Mouse (Mus musculus): ENCODE data around the gene Cmtr1.

Gene Cmtr1

DNA sequence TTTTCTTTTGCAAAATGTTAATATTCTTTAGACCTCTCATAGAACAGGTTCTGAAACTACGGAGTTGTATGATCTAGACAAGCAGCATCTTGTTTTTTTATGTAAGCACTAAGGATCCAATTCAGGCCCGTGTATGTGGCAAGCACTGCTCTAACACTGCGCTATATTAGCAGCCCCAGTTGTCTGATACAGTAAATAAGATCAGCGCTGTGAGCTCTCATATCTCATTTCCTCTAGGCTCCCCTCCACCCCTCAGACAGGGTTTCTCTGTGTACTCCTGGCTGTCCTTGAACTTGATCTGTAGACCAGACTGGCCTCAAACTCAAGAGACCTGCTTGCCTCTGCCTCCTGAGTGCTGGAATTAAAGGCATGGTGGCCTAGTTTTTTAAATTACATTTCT, 8.6 kb downstream of the Cmtr1 start:
- no peak for DNase-seq (ENCODE audit: low spot score)

DNA sequence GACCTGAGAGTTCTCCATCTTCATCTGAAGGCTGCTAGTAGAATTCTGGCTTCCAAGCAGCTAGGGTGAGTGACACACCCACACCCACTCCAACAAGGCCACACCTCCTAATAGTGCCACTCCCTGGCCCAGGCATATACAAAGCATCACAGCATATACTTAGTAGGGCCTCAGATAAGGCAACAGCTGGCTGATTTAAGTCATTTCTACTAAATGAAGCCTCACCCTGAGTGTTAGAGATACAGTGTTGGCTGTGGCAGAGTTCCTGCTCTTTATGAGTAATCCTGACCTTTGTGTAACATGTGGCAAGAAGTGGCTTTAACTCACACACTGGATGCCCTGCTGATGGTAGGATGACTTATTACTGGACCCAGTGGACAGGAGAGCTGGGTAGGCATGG, 9.5 kb downstream of the Cmtr1 start:
- DNase-seq (ENCODE audit: low spot score): no peak

DNA sequence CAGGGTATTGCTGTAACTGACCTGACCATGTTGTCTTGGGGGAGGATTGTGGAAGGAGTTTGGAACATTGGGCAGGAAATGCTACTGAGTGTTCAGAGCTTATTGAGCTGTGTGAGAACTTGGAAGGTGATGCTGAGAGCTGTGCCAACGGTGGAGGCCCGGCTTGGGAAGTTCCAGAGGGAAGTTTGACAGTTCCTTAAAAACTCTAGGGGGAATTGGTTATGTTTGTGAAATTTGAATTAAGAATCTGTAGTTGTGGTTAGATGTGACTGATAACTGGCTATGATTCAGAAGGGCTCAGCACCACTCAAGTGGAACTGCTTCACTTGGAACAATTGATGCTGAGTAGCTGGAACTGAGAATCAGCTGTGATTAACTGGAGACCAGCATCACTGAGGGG, 10.6 kb downstream of the Cmtr1 start:
- no peak for DNase-seq (ENCODE audit: low spot score)

DNA sequence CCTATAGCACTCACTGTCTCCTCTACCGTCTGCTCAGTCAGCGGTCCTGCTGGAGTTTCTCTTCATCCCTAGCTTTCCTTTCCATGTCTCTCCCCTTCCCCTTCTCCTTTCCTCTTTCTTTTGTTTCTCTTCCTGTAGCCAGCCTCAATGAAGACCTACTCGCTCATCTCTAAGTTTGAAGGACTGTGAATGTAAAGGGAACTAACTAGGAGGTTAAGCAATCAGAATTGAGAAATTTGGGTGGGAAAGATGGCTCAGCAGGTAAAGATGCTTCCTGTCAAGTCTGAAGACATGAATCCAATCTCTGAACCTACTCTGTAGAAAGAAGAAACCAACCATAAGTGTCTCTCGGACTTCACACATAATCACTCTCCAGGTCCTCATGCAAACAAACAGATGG, 12.9 kb downstream of the Cmtr1 start:
- no peak for DNase-seq (ENCODE audit: low spot score)

DNA sequence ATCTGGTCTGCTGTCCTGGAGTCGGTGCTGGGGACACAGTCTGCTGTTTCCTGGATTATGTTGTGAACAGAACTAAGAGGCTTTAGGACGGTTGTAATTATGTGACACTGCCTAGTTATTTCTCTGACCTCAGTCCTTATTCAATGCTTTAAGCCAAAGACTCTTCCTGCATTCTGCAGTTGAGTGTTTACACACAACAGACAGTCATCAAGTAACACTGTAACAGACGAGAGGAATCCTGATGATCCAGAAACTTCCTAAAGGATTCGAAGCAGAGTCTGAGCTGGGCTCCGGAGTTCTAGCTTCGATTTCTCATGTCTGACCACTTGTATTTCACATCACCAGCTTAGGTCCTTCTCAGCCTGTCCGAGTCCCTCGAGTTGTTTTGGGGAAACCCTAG, 18.1 kb downstream of the Cmtr1 start:
- no peak for DNase-seq (ENCODE audit: low spot score)

DNA sequence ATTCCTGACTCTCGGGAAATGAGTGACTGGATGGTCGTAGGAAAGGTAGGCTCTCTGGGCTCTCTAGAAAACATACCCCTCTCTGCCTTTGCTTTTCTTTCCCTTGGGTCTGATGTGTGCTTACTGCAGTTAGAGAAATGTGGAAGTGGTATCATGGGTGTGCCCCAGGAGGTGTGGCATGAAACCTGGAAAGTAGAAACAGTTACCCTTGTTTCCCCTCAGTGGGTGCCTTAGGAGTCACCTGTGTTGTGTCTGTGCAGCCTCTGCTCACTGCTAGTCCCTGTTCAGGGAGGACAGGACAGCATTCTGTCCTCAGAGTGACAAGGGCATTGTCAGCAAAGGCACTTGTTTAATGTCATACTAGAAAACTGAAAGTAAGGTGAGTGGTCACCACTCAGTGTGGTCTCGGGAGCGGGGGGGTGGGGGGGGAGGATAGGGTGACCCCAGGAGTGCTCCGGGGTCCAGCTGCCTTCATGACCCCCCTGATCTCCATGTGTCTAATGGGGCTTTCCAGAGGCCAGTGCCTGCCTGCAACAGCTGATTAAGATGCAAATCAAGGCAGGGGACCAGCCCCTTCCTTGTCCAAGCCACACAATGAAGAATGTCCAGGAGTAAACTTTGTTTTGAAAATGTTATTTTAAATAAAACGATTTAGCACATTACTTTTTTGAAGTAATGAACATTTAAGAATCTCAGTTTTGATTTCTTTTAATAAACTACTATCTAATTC, 18.8 kb downstream of the Cmtr1 start:
- DNase-seq (ENCODE audit: low spot score): no peak

DNA sequence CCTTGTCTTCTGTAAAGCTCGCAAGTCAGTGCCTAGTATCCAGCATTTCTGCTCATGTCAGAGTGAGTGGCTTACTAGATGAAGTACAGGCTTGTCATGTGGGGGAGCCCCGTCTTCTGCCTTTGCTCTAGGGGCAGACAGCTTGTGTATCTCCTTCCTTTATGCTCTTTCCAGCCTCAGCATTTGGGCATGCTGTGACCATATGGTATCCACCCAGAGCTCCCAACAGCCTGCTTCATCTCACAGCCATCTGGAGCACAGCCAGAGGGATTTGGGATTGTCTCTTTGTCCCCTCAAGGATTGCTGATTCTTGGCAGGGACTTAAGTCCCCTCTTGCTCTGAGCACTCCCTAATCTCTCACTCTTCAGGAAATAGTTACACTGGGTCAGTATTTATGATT, 19.8 kb downstream of the Cmtr1 start:
- no peak for DNase-seq (ENCODE audit: low spot score)

DNA sequence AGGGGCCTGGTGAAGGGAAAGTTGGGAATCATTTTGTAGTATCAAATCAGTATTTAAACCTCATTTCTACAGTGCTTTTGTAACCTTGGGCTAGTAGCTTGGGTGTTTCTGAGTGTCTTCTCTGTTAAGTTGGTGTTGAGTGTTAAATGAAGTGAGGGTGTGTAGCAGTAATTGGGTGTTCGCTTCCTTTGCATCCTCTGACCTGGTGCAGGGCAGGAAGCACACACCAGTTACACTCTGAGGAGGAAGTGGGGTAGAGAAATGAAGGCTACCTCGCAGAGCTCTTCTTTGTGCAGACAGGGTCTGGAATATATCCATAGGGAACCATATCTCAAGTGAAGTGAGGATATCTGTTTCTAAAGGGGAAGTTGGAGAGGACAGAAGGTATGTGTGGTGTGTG, 20.5 kb downstream of the Cmtr1 start:
- no peak for DNase-seq (ENCODE audit: low spot score)

DNA sequence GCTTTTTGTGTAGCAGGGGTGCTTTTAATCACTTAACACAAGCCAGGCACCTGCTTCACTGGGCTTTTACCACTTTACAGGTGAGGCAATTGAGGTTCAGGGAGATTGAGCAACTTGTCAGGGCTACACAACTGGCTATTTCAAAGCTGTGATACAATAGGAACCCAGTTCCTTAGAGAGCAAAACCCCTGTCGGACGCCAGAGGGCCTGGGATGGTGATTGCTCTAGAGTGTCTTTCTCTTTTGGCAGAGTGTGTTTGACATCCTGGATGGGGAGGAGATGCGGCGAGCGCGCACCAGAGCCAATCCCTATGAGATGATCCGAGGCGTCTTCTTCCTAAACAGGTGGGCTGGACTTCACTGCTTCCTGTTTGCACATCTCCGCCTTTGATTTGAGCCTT, 21.3 kb downstream of the Cmtr1 start:
- no peak for DNase-seq (ENCODE audit: low spot score)

DNA sequence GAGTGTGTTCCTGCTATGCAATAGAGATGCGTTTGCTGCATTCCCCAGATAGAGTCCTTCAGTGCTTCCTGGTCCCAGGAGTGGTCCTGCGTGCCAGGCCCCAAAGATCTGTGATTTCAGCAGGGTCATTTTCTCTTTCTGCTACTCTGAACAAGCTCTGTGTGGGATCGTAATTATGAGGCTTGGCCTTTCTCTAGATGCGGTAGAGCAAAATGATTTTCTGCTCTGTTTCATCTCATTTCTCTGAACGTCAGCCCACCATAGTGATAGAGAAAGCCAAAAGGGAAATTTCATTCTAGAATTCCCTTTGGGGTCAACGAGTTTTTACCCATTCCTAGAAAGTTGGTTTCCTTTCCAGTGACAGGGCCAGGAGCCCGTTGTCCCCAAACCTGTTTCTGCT, 21.9 kb downstream of the Cmtr1 start:
- DNase-seq (ENCODE audit: low spot score): no peak

DNA sequence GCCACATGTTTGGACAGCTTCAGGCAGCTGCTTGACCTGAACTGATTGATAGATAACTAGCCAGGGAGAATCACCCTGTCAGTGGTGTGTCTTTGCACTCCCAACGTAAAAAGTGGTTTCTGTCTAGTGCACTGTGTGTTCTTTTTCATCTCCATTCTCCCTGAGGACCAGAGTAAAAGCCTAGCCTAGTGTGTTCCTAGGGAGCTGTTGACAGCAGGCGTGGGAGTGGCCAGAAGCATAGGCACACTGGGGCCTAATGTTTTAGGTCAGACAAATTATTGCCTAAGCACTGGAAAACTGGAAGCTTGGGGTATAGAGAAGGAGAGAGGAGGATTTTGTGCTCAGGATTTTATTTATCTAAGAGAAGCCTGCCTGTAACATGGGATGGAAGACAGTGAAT, 22.7 kb downstream of the Cmtr1 start:
- no peak for DNase-seq (ENCODE audit: low spot score)

DNA sequence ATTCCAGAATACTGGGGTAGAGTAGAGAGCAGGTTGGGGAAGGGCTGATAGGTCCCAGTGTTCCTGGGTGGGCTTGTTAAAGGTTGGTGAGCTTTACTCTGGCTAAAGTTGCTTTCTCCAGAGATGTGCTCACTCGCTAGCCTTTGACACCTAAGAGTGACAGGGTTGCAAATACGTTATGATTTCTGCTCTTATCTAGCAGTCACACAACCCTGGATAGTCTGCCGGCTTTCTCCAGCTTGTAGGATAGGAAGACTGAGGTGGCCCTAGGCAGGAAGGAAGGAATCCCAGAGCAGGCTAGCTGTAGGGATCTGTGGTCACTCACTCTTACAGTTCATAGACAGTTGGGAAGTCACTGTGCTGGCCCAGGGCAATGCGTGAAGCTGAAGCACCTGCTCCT, 23.9 kb downstream of the Cmtr1 start:
- no peak for DNase-seq (ENCODE audit: low spot score)

DNA sequence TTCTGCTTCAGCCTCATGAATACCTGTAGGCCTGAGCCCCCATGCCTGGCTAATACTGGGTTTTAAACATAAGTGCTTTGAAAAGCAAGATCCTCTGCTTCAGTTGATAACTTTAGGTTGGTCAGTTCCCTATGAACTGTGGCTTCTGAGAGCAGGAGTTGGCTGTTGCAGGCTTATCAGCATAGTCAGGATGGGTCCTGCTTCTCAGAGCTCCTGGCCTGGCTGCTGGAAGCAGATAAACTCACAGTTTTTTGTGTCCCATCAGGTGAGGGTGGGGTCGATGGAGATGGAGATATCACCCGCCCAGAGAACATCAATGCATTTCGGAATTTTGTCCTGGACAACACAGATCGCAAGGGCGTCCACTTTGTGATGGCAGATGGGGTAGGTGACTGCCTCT, 26.4 kb downstream of the Cmtr1 start:
- DNase-seq (ENCODE audit: low spot score): no peak

DNA sequence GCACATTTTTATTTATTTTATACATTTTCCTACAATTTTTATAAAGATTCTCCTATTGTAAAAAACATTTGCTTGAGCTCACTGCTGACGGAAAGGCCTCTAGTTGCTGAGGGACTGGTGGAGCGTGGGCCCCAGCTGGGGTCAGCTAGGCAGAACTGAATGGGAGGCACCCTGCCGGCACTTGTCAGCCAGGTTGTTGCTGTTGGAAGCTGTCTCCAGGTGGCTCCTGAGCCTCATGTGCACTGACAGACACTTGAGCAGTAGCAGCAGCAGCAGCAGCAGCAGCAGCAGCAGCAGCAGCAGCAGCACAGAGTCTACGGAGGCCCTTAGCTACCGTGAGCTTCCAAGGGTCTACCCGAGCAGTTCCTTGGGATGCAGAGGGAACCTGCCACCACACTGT, 27.0 kb downstream of the Cmtr1 start:
- DNase-seq (ENCODE audit: low spot score): no peak

DNA sequence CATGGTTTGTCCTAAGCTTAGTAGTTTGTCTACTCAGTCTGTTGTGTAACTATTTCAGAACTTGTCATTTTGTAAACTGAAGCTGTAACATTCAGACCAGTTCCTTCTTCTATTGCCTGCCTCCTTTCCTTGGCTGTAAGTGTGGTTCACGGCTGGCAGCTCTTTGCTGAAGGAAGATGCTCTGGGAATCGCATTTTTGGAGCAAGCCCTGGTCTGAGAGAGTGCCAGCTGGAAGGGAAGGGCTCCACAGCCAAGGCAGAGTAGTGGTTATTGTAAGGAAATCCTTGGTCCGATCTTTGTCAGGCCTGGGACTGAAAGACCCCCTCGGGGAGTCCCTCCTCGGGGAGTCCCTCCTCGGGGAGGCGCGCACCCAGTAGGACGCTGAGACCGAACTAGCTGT, 28.2 kb downstream of the Cmtr1 start:
- no peak for DNase-seq (ENCODE audit: low spot score)

DNA sequence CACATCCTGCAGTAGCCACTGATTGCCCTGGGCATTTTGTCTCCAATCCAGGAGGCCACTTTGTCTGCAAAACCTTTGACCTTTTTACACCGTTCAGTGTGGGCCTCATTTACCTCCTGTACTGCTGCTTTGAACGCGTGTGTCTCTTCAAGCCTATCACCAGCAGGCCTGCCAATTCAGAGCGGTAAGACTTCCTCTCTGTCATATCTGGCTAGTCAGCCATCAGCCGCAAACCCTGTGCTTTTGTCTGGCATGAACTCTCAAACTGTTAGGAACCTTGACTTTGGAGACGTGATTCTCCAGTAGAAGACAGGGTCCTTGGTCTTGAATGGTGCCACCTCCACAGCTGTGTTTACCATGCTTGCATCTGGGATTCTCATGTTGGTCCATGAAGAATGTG, 29.9 kb downstream of the Cmtr1 start:
- no peak for DNase-seq (ENCODE audit: low spot score)

DNA sequence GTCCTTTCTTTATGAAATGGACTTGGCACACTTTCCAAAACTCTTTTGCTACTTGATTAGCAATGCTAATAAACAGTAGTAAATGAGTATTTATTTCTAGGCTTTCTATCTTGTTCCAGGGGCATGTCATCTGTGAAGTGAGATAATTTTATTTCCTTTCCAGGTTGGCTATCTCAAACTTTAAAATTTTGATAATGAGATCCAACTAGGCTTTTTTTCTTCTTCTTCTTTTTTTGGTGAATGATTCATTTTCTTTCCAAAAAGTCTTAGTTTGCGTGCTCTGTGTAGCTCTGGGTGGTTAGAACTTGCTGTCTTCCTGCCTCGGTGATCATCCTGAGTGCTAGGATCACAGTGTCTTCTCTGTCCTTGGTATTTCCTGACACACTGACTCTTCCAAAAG, 32.4 kb downstream of the Cmtr1 start:
- DNase-seq (ENCODE audit: low spot score): no peak

DNA sequence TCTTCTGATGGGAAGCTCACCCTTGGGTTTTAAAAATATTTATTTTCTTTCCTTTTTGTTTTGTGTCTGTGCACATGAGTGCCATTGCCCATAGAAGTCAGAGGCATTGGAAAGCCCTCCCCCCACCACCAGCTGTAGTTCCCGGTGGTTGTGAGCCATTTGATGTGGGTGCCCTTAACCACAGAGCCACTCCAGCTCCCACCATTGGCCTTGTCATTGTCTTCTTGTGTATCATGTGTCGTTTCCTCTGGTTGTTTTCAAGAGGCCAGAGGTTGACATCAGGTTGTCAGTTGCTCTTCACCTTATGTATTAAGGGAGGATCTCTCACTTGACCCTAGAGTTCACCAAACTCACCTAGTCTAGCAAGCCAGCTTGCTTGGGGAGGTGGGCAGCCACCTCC, 33.2 kb downstream of the Cmtr1 start:
- DNase-seq (ENCODE audit: low spot score): no peak

DNA sequence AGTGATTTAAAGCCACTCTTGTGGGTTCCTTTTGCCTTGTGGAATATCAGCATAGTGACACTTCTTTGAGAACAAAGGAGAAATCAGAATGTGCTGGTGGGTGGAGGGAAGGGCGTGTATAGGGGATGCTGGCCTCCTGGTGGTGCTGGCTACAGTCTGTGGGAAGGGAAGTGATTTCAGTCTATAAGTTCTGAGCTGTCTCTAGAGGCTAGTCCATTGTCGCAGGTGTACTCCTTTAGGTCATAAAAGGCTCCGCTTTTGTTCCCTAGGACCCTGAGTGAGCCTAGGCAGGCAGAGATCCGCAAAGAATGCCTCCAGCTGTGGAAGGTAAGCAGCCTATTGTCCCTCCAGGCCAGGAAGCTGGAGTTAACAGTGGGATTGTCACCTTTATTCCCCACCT, 34.1 kb downstream of the Cmtr1 start:
- DNase-seq (ENCODE audit: low spot score): no peak

DNA sequence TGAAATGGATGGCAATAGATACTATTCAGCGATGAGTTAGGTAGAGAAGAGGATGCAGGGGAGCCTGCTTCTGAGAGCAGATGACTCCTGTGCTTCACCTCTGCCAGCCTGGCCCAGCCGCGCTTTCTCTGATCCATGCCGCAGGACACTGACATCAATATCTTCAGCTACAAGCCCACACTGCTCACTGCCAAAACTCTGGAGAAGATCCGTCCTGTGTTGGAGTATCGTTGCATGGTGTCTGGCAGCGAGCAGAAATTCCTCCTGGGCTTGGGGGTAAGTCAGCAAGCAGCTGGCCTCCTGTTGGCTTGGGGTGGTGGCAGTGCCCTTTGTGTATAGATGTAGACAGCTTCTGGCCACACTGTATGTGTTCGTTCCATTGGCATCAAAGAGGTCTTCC, 36.5 kb downstream of the Cmtr1 start:
- DNase-seq (ENCODE audit: low spot score): no peak

DNA sequence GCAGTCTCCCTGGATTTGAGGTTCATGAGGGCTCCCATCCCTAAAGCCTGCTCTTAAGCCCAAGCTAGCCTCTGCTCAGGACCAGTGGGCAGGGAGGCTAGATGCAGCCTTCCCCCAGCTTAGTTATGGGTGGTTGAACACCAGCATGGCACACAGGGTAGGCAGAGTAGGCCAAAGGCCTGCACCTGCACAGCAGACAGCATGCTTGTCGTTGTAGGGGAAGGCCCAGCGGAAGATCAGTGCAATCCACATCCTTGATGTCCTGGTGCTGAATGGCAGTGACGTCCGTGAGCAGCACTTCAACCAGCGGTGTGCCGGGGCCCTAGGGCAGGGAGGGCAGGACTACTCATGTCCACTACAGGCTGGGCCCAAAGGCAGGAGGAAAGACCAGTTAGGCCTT, 38.0 kb downstream of the Cmtr1 start:
- DNase-seq (ENCODE audit: low spot score): no peak

DNA sequence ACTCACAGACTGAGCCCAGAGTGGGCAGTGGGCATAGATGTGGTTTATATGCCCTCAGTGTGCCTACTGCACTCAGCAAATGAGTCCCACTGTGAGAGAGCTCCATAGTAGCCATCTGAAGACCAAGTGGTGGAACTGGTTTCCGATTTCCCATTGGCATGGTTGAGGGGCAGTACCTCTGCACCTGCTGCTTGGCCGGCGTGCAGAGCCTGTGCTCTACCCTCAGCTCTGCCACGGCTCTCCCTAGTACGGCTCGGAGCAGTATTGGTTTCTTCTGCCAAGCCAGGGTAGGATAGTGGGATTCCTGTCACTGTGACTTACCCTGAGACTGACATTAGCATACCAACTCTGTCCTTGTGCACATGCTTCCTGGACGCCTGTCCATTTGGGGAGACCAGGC, 40.2 kb downstream of the Cmtr1 start:
- no peak for DNase-seq (ENCODE audit: low spot score)

DNA sequence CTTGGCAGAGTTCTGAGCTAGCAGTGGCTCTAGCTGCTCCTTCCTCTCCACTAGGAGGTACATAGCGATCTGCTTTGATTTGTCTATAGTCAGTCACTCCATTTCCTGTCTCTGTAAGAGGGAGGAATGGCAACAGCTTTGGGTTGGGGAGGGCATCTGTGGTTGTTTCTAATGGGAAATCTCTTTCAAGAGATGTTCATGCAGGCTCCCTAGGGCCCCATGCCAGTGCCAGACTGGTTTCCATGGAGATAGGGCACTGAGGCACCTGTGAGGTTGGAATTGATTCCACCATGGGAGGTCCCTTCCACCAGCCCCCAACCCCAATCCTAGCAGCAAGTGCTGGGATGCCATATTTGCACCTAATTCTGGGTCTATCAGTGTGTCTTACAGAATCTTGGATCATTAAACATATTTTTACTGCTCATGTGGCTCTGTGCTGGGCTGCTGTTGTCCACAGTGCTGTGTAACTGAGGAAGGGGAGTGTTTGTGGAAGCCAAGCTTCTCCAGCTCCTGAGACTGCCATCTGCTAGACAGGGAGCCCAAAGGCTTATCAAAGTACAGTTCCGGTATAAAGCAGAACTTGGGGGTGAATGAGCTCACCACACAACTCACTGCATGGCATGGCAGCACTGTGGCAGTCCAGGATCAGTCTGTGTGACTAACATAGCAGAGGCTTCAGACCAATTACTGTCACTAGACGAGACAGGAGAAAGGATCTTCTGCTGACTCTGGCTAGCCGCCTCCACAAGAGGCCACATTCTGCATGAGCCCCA, 42.7 kb downstream of the Cmtr1 start:
- DNase-seq (ENCODE audit: low spot score): no peak

DNA sequence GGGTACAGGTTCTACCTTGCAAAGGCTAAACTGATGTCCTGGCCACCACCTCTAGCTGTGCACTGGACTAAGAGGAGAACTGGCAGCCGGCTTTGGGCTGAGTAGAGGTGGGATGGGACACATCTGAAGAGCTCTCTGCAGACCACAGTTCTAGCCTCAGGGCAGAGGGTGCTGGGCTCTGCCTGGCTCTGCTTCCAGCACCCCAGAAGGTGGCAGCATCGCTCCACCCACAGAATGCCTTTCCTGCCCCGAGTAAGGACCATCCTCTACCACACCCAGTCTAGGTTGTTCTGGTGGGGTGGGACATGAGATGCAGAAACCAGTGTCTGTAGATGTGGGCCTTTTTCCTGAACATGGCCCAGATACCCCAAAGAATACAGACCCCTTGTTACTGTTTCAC, 44.4 kb downstream of the Cmtr1 start:
- DNase-seq (ENCODE audit: low spot score): no peak
